Mouse (Mus musculus) cortical plate, adult 2 months (tissue): ENCODE data around the gene Rspo1. TPM values are rescaled to one million over a fixed set of nuclear protein-coding genes. Genes with fewer than 3 reads are reported as not detected.

Experiments
- H3K27ac ChIP-seq: fragments of 200-500 bp; 2 replicates; pipeline ENCODE4 v1.5.1; 2012; ENCODE audit warnings: low read length, control low read depth, inconsistent platforms; ENCODE audit not compliant: insufficient read depth
- H3K4me1 ChIP-seq: fragments of 200-500 bp; 2 replicates; pipeline ENCODE4 v1.6.1; 2011; ENCODE audit warnings: low read length; ENCODE audit not compliant: control insufficient read depth, insufficient read depth
- H3K4me3 ChIP-seq: fragments of 200-500 bp; 2 replicates; pipeline ENCODE4 v1.5.1; 2011; ENCODE audit warnings: mild to moderate bottlenecking, low read length, control low read depth; ENCODE audit not compliant: insufficient read depth
- CTCF ChIP-seq: fragments of 200-500 bp; IDR thresholded peaks from 2 replicates; pipeline ENCODE4 v1.5.1; 2011; ENCODE audit warnings: mild to moderate bottlenecking, control low read depth, low read length; ENCODE audit not compliant: insufficient read depth; ENCODE audit errors: extremely low read depth
- POLR2A ChIP-seq: fragments of 200-500 bp; IDR thresholded peaks from 2 replicates; pipeline ENCODE4 v1.6.1; 2011; ENCODE audit warnings: mild to moderate bottlenecking, low read length, control low read depth; ENCODE audit not compliant: insufficient read depth; ENCODE audit errors: extremely low read depth
- polyA plus RNA-seq: library from polyadenylated mRNA; depleted of rRNA; stranded (reverse); fragments of >200 nt; gene quantifications from 2 replicates; pipeline ENCODE4 v1.2.3, GENCODE M21; 2012

Rspo1 gene
- polyA plus RNA-seq, 1 experiment, result 22.8 TPM

GRCm38 (mm10) chr4:124971094-124971493, 15.1 kb upstream of the Rspo1 start:
- no peak overlapping the region for H3K4me3 ChIP-seq
- H3K4me1 ChIP-seq, result no peaks in the 10 kb centered on the region
- no peak for TF ChIP-seq CTCF
- TF ChIP-seq POLR2A, result no peak
- H3K27ac ChIP-seq, result no peak overlapping the region

- Histone ChIP-seq H3K4me1 (no peaks in the 10 kb centered on the region), H3K27ac (no peak overlapping the region), H3K4me3 (no peak overlapping the region)
- no peak for TF ChIP-seq CTCF
- no peak for TF ChIP-seq POLR2A
Observed at GRCm38 (mm10) chr4:124972316-124972715, 13.9 kb upstream of the Rspo1 start.

DNA sequence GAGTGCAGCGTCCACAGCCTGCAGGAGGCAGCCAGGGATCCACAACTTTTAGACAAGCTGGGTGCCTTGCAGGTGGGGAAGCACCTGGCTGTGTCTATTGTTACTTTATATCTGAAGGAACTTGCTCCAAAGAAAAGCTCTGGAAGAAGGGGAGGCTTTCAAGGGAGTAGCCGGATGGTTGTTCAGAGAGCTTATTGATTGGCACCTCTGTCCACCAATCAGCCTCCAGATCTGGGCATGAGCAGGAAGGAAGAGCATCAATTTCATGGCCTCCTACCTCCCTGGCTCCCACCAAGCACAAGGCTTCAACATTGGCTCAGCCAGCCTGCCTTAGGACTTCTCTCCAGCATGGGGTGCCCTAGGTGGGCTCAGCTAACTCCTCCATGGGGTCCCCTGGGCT, 12.9 kb upstream of the Rspo1 start:
- no peak for TF ChIP-seq POLR2A
- no peak for TF ChIP-seq CTCF
- Histone ChIP-seq H3K4me1 (no peaks in the 10 kb centered on the region), H3K27ac (no peak overlapping the region), H3K4me3 (no peak overlapping the region)

DNA sequence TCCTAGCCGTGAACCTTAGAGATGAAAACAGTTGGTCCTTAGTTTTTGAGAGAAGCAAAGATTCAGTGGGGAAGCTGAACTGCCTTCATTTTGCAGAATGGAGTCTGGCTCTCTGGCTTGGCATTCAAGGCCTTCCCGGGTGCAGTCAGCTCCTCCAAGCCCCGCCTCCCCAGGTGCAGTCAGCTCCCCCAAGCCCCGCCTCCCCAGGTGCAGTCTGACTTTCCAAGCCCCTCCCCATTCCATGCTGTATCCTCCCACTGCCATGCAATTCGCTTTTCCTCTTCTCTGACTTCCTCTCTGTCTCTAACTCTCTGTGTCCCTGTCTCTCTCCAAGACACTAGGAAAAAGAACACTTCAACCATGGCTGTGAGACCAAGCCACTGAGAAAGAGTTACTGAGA, 8.0 kb upstream of the Rspo1 start:
- Histone ChIP-seq H3K27ac (no peak overlapping the region), H3K4me1 (no peaks in the 10 kb centered on the region), H3K4me3 (no peak overlapping the region)
- no peak for TF ChIP-seq POLR2A
- TF ChIP-seq CTCF, result no peak

DNA sequence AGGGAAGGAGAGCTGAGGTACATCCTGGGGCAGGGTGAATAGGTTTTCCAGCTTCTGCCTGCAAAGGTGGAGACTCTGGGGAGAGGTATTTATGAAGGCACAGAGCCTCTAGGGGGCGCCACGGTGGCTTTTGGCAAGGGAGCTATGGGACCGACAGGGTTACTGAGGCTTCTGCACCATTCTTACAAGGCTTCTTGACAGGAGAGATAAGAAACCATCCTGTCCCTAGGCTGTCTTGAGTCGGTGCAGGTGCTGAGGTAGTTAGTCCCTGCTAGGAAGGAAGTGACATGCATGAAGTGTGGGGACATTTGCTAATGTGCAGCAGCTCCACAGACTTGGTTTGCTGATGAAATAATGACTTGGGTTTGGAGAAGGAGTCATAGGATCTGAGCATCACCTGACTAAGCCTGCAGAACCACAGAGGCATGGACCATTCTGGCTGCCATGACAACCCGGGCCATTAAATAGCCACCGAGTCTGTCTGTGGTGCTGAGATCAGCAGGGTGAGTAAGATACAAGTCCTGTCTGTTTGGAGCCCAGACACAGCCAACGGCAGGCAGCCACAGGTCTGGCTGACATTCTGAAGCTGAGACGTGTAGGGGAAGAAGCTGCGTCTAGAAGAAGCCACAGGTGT, 2.2 kb upstream of the Rspo1 start:
- H3K4me1 ChIP-seq, result 0 out of 2 replicates have a peak, but pooled peaks cover 2% of the 10 kb centered on the region
- no peak overlapping the region for H3K27ac ChIP-seq
- TF ChIP-seq CTCF (0 out of 2 replicates have a peak, but pooled peaks have one; percentile 13), POLR2A (no peak)
- H3K4me3 ChIP-seq, result no peak overlapping the region

DNA sequence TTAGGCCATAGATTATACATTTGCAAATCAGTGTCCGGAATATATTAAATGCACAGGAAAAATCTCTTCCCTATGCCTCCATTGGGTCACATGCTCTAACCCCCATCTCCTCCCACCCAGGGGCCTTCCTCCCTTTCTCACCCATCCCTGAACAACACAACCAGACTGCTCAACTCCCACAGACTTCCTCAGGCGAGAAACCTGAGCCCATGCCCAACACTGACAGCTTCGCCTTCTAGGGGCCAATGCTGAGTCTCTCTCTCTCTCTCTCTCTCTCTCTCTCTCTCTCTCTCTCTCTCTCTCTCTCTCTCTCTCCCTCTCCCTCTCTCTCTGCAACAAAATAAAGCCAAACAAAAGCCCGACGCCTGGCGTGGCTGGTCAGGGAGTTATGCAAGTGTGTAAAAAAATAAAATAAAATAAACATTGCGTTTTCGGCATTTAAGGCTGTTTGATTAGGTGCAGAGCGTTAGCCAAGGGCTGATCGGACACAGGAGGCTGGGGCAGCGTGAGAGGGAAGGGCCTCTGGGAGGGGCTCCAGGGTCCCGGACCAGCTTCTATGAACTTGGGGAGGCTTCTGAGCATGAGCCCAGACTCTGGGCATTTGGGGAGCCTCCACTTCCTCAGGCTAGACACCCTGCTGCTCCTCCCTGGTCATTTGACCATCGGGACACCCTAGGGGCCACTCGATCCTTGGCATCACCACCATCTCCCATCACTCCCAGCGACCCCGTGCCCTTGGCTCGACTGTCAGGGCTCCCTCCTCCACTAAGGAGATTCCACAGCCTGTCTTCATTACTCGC, 1.2 kb upstream of the Rspo1 start:
- TF ChIP-seq CTCF (no peak), POLR2A (no peak)
- 0 out of 2 replicates have a peak, but pooled peaks cover 2% of the 10 kb centered on the region for H3K4me1 ChIP-seq
- H3K4me3 ChIP-seq, result no peak overlapping the region
- H3K27ac ChIP-seq, result no peak overlapping the region

- 0 out of 2 replicates have a peak overlapping the region, but pooled peaks have one; percentile 53 for H3K27ac ChIP-seq
- TF ChIP-seq POLR2A (no peak), CTCF (no peak)
- 0 out of 2 replicates have a peak, but pooled peaks cover 2% of the 10 kb centered on the region for H3K4me1 ChIP-seq
- H3K4me3 ChIP-seq, result peak overlapping the region; percentile 35
Observed at GRCm38 (mm10) chr4:124986739-124987710, 795 bp downstream of the Rspo1 start.

GRCm38 (mm10) chr4:124987711-124988097, 1.5 kb downstream of the Rspo1 start:
- 0 out of 2 replicates have a peak overlapping the region, but pooled peaks have one; percentile 35 for H3K4me3 ChIP-seq
- no peak for TF ChIP-seq CTCF
- no peak for TF ChIP-seq POLR2A

DNA sequence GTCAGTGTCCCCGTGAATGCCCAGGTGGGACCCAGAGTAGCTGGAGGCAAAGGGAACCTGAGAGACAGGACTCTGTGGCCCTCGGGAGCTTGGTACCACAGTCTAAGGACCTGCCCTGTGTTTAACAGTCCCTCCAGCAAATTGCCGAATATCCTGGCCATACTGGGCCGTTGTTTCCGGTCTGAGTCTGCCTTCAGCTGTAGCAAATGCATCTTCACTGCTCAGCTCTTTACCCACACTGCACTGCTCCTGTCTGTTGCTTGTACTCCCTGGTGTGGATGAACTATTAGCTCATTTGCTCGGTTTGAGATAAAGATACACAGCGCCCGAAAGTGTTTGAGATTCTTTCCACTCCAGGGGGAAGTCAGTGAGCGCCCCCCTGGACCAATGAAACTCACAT, 2.2 kb downstream of the Rspo1 start:
- TF ChIP-seq CTCF (no peak), POLR2A (no peak)
- Histone ChIP-seq H3K4me1 (0 out of 2 replicates have a peak, but pooled peaks cover 2% of the 10 kb centered on the region), H3K4me3 (no peak overlapping the region), H3K27ac (no peak overlapping the region)

More at GRCm38 (mm10) chr4:124987711-124988097, 1.5 kb downstream of the Rspo1 start:
- Histone ChIP-seq H3K27ac (no peak overlapping the region), H3K4me1 (0 out of 2 replicates have a peak, but pooled peaks cover 2% of the 10 kb centered on the region)
